Mouse (Mus musculus) E14TG2a.4 (cell line): ENCODE measurements at regions not wholly inside any gene's neighbourhood (a gene's known extent, or its start where the extent isn't known, plus 50 kb on each side); places are given as distances from the start of the nearest gene placed in this dataset.

ENCODE experiments used
- H3K27me3 ChIP-seq: 2 replicates; pipeline ENCODE4 v1.6.1; 2014; ENCODE audit warnings: low read length, control low read depth; ENCODE audit not compliant: insufficient read depth
- H3K36me3 ChIP-seq: 2 replicates; pipeline ENCODE4 v1.6.1; 2014; ENCODE audit warnings: low read length, control low read depth; ENCODE audit not compliant: insufficient read depth
- H3K4me1 ChIP-seq: replicated peaks from 2 replicates; pipeline ENCODE4 v1.6.1; 2014; ENCODE audit warnings: low read depth, low read length, control low read depth
- H3K4me3 ChIP-seq: replicated peaks from 2 replicates; pipeline ENCODE4 v1.5.1; 2014; ENCODE audit warnings: mild to moderate bottlenecking, low read length
- H3K9me3 ChIP-seq: 2 replicates; pipeline ENCODE4 v1.6.1; 2014; ENCODE audit warnings: low read length, control low read depth
- CTCF ChIP-seq: conservative IDR thresholded peaks from 2 replicates; pipeline ENCODE4 v1.5.1; 2014; ENCODE audit warnings: low read length
- NANOG ChIP-seq: IDR thresholded peaks from 2 replicates; pipeline ENCODE4 v1.6.1; 2014; ENCODE audit warnings: borderline replicate concordance, low read length, mixed read lengths
- POU5F1 ChIP-seq: IDR thresholded peaks from 2 replicates; pipeline ENCODE4 v1.6.1; 2014; ENCODE audit warnings: low read length, borderline replicate concordance

GRCm38 (mm10) chr5:103293953-103294352 is 82.8 kb upstream of the Mapk10 start:
- Histone ChIP-seq H3K9me3 (no peaks in the 10 kb centered on the region), H3K36me3 (no peaks in the 10 kb centered on the region), H3K27me3 (no peaks in the 10 kb centered on the region), H3K4me3 (no peak overlapping the region), H3K4me1 (no peaks in the 10 kb centered on the region)
- no peak for TF ChIP-seq POU5F1
- TF ChIP-seq NANOG, result no peak
- no peak for TF ChIP-seq CTCF

DNA sequence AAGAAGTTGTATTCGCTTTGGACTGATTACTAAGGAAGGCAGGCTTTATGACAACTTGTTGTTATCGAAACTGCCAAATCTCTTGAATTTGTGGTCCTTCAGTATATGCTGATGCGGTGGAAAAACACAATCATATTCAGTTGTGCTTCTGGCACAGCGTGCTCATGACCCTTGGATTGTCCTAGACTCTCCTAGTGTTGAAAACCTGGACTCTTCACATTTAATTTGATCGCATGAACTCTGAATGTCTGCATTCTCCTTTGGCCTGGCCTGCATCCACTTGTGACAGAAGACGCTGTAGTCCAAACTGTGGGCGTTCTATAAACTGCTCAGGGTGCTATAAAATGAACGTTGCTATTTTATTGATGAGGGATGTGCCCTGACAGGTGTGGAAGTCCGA is 80.6 kb upstream of the Mapk10 start:
- no peaks in the 10 kb centered on the region for H3K4me1 ChIP-seq
- H3K4me3 ChIP-seq, result no peak overlapping the region
- no peaks in the 10 kb centered on the region for H3K36me3 ChIP-seq
- no peaks in the 10 kb centered on the region for H3K9me3 ChIP-seq
- no peaks in the 10 kb centered on the region for H3K27me3 ChIP-seq
- no peak for TF ChIP-seq POU5F1
- no peak for TF ChIP-seq NANOG
- TF ChIP-seq CTCF, result no peak

DNA sequence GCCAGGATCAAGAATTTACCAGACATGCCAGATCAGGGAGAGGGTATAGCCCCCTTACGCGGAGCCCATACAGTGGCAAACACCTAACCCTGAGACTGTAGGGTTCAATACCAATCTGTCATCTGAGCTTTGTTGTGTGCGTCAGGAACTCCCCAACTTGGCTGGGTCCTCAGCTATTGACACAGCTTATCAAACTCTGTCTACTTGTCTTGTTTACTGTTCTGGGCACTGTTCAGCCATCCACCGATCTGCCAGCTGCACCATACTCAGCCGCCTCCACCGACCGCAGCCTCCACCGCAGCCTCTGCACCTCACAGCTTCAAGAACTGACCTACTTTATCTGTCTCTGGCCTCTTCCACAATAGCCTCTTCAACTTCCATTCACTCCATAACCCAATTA is 80.1 kb upstream of the Mapk10 start:
- H3K4me1 ChIP-seq, result no peaks in the 10 kb centered on the region

GRCm38 (mm10) chr5:103269206-103269605 is 58.1 kb upstream of the Mapk10 start:
- no peaks in the 10 kb centered on the region for H3K9me3 ChIP-seq

More for the DNA sequence above, 80.1 kb upstream of the Mapk10 start:
- H3K27me3 ChIP-seq, result no peaks in the 10 kb centered on the region
- H3K4me3 ChIP-seq, result no peak overlapping the region
- H3K36me3 ChIP-seq, result no peaks in the 10 kb centered on the region
- H3K9me3 ChIP-seq, result no peaks in the 10 kb centered on the region
- TF ChIP-seq POU5F1 (no peak), NANOG (no peak), CTCF (no peak)

GRCm38 (mm10) chr5:103264903-103265302 is 53.8 kb upstream of the Mapk10 start:
- Histone ChIP-seq H3K4me1 (no peaks in the 10 kb centered on the region), H3K27me3 (no peaks in the 10 kb centered on the region), H3K36me3 (no peaks in the 10 kb centered on the region), H3K4me3 (no peak overlapping the region), H3K9me3 (peaks cover 31% of the 10 kb centered on the region)
- TF ChIP-seq POU5F1, result no peak
- no peak for TF ChIP-seq NANOG
- no peak for TF ChIP-seq CTCF

More at GRCm38 (mm10) chr5:103269206-103269605, 58.1 kb upstream of the Mapk10 start:
- TF ChIP-seq NANOG (no peak), CTCF (no peak), POU5F1 (no peak)
- Histone ChIP-seq H3K4me1 (no peaks in the 10 kb centered on the region), H3K4me3 (no peak overlapping the region), H3K27me3 (no peaks in the 10 kb centered on the region), H3K36me3 (no peaks in the 10 kb centered on the region)

DNA sequence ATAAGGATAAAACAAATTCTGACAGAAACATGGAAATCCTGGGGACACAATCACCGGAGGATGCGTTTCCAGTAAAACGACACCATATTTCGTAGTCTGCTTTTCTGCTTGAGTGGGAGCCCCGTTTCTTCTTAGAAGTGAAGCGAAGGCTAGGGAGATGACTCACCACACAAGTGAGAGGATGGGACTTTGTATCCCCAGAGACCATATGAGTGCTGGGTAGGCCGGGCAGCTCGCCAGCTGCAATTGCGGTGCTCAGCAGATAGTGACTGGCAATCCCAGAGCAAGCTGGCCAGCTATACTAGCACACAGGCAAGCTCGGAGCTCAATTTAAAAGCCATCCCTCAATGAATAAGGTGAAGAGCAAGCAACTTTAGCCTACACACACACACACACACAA is 50.3 kb upstream of the Mapk10 start:
- Histone ChIP-seq H3K36me3 (no peaks in the 10 kb centered on the region), H3K27me3 (no peaks in the 10 kb centered on the region), H3K9me3 (peaks cover 35% of the 10 kb centered on the region), H3K4me1 (no peaks in the 10 kb centered on the region), H3K4me3 (no peak overlapping the region)
- TF ChIP-seq CTCF (no peak), POU5F1 (no peak), NANOG (no peak)
